Mouse (Mus musculus) WW6 (cell line): ENCODE data around the gene Osbpl9.

ENCODE experiments used
- DNase-seq: peaks from one replicate; pipeline ENCODE4 v3.0.0-alpha.2; 2013; ENCODE audit warnings: low read depth, low spot score

Osbpl9 gene

DNA sequence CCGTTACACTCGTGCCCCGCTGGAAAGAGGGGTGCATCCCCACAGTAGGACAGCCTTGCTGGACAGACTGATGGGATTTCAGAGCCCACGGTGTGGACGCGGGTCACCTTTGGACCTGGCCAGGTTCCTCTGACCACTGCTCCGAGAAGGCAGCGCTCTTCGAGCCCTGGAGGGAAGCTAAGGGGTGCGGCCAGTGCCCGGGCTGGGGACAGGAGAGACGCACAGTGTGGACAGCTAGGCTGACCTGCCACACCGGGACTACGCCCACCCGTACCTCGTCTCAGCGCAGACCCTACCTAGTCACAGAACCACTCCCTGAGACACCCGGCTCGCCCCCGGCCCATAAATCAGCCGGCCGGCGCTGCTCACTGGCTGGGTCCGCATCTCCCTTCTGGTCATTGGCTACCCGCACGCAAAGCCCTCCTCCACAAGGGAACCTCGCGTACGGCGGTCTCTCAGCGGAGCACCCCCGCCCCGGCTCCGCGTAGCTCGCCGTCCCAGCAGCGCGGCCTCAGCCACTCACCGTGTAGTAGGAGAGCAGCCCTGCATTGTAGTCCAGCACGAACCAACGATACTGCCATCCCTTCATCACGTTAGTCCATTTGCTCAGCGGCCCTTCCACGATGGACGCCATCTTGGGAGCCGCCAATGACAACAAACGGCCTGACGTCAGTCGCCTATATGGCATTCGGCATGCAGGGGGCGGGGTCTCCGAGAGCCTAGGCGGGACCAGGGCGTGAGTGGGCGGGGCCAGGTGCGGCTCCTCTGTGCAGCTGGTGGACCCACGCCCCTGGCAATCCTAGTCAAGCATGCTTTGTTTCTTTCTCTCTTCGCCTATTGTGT, at the start of gene Osbpl9:
Osbpl9 (minus strand) TSS at position 691 of the 843 bp plus-strand sequence.
- peak; percentile 94 for DNase-seq

DNA sequence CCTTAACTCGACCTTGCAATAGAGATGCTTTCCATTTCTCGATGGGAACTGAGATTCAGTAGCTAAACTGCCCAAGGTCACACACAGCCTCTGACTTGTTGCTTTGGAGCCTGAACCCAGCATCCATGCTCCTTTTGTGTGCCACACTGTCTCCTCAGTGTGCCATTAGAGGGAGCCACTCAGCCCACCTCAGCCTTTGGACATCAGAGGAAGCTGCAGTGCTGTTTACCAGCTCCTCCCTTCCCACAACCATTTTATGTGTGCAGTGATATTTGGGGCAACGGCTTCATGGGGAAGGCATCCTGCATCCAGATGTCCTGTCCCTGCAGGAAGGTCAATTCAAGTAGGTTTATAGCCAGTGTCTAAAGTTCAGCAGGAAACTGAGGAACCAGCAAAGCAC, 49.5 kb upstream of the Osbpl9 start:
- peak; percentile 28 for DNase-seq

DNA sequence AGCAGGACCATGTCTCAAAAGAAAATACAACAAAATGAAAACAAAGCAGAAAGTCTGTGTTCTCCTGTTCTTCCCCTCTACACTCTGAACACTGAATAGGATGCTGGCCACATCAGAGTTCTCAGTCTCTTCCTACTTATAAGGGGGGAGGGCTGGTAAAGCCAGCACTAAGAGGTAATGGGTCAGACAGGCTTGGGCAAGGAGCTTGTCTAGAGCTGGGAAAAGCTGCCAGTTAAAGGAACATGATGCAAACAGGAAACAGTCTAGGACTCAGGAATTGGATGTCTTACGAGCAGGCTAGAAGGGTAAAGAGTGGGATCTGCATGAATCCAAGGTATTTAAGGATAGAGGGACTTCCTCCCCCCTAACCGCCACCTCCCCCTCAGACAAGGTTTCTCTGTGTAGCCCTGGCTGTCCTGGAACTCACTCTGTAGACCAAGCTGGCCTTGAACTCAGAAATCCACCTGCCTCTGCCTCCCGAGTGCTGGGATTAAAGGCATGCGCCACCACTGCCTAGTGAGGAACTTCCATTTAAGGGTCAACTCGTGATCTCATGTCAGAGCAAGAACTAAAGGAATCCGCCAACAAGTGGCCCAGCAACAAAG, 43.0 kb upstream of the Osbpl9 start:
- DNase-seq: no peak

GRCm38 (mm10) chr4:109244506-109244905, 42.4 kb upstream of the Osbpl9 start:
- DNase-seq: no peak

GRCm38 (mm10) chr4:109241934-109242333, 39.9 kb upstream of the Osbpl9 start:
- no peak for DNase-seq

DNA sequence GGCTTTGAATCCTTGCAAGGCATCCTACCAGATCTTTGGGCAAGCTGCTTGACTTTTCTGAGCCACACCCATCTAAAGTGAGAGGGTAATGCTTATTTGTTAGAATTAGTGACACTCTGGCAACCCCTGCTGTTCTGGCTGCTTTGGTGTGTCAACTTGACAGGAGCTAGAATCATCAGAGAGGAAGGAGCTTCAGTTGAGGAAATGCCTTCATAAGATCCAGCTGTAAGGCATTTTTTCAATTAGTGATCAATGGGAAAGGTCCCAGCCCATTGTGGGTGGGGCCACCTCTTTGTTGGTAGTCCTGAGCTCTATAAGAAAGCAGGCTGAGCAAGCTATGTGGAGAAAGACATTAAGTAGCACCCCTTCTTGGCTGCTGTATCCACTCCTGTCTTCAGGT, 39.1 kb upstream of the Osbpl9 start:
- no peak for DNase-seq

DNA sequence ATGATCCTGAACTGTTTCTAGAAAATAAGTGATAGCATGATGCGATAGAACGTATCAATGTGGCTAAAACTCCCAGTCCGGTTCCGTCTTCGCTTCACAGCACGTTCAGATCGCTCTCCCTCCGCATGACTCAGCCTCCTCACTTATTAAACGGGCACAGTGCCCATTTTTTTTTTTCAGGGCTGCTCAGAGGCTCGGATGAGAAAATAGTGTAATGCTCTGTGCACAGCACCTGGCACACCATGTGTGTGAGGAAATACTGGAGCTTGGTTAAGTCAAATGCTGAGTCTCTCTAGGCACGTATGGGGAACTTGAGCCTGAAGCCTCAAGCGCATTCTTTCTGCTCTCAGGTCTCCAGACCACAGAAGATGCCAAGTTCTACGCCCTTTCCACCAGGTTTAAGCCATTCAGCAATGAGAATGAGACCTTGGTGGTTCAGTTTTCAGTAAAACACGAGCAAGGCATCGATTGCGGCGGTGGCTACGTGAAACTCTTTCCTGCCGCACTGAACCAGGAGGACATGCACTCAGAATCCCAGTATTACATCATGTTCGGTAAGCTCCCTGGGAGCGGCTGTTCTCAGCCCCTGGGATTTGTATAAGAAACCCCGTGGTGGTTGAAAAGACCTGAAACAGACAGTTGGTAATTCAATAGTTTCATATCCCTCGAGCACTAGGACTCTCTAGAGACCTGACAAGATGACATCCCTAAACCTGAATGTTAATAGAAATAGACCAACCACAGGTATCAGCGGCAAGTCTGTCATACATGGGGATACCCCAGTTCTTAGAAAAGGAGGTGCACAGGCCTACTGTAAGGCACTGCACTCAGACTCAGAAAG, 36.6 kb upstream of the Osbpl9 start:
- DNase-seq: no peak

GRCm38 (mm10) chr4:109236186-109236879, 34.3 kb upstream of the Osbpl9 start:
- no peak for DNase-seq

- no peak for DNase-seq
These were observed 32.8 kb upstream of the Osbpl9 start for GRCm38 (mm10) chr4:109234806-109235350.

GRCm38 (mm10) chr4:109234185-109234584, 32.1 kb upstream of the Osbpl9 start, which contains the start of gene Calr4:
Gene Calr4, plus strand, starts transcription at chr4:109234485.
- no peak for DNase-seq

DNA sequence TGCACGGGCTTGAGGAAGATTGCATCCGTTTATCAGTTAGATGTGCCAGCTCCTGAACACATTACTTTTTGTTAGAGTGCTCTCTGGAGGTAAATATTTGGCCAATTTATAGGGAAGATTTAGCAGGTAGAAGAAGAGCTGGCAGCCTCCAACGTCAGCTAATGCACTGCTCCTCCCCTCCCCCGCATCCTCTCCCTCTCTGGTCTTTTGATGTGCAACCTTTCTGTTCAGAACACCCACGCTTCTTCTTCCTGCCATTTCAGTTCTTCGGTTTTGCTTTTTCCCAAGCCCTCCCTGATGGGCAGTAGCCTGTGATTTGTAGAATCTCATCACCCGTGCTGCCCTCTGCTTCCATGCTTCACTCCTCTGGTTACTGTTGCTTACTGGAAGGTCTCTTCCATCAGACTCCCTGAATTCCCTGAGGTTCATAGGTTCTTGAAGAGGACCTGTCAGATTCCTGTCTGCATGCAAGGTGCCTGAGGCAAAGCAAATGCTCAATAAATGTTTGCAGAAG, 27.8 kb upstream of the Osbpl9 start:
- DNase-seq: no peak

DNA sequence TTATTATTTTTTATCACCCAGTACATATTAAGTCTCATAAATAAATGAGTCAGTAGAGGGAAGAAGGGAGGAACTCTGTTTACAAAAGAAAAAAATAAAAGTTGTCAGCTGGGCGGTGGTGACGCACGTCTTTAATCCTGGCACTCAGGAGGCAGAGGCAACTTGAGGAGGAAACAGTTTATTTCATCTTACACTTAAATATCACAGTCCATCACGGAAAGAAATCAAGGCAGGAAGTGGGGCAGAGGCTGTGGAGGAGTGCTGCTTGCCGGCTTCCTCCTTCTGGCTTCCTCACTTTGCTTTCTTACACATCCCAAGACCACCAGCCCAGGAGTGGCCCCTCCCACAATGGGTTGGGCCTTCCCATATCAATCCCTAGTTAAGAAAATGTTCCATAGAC, 24.0 kb upstream of the Osbpl9 start:
- DNase-seq: no peak

- no peak for DNase-seq
These were observed 23.5 kb upstream of the Osbpl9 start for GRCm38 (mm10) chr4:109225606-109226005.

DNA sequence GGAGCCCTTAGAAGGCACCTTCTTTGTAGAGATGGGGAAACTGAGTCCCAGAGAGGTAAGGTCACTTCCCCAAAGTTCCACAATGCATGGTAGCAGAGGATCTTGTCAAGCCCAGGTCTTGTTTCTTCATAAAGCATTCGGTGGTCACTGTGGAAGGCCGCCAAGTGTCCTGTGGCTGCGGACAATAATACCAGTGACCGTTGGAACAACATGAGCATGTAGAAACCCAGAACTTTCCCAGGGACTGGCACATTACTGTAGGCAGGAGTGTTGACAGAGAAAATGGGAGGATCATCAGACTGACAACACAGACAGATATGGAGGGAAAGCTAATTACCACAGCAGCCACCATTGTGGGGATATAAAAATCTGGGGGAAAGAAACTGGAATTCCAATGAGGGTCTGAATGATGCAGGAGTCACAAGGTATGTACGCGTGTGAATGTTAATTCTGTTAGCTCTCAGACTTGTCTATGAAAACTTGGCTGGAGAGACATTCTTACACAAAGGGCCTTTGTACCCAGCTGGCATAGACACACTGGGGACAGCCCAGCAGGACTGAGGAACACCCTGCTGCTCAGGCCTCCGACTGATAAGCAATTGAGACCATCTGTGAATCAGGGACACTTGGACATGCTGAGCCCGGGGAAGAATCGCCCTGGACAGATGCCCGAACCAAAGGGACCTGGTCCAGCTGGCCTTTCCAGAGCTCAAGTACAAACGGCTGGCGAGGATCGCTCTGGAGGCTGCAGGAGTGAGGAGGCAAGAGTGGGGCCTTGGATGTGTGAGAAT, 22.9 kb upstream of the Osbpl9 start:
- DNase-seq: no peak

- no peak for DNase-seq
These were observed 19.9 kb upstream of the Osbpl9 start for GRCm38 (mm10) chr4:109222001-109222400.

DNA sequence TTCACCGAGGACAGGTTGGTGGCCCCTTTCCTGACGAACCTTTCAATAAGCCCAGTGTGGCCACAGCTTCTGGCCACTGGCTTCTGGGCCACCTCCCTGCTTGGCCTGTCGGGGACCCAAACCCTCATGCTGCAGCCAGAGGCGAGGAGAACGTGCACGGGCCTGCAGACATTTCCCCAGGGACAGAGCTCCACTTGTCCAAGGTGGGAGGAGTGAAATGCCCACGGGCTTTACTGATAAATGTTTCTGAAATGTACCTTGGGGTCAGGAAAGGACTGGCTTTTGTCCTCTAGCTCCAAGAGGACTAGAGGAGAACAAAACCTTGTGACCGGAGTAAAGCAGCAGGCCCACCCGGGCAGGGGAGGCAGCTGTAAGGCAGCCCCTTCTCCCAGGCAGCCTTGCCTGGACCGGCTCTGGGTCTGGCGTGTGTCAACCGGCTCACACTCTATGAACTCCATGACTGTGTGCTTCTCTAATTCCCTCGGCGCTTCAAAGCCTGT, 18.4 kb upstream of the Osbpl9 start:
- DNase-seq: no peak

- DNase-seq: no peak
These were observed 15.9 kb upstream of the Osbpl9 start for GRCm38 (mm10) chr4:109218008-109218407.

DNA sequence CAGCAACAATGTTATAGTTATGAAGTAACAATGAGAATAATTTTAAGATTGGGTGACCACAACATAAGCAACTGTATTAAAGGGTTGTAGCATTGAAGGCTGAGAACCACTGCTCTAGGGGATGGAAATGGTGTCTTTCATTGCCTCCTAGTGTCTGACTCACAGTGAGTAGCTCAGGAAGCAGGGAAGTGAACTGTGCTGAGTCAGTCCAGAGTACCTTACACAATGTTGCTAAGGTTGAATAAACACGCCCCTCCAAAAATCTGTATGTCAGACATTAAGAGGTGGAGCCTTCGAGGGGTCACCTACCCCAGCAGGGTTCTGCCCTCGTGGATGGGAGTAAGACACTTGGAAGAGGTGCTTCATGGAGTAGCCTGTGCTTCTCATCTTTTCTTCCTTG, 11.9 kb upstream of the Osbpl9 start:
- no peak for DNase-seq

- no peak for DNase-seq
These were observed 8.8 kb upstream of the Osbpl9 start for GRCm38 (mm10) chr4:109210881-109211280.

GRCm38 (mm10) chr4:109210253-109210652, 8.2 kb upstream of the Osbpl9 start:
- no peak for DNase-seq
